Mouse (Mus musculus) cerebellum, postnatal 36 days (tissue): ENCODE measurements around the gene Kcnh1.

Experiments
- DNase-seq, 2 experiments: peaks; one replicate each; pipeline ENCODE4 v3.0.0; 2021 to 2022; ENCODE audit warnings: mixed read lengths in 2 of 2

Gene Kcnh1

DNA sequence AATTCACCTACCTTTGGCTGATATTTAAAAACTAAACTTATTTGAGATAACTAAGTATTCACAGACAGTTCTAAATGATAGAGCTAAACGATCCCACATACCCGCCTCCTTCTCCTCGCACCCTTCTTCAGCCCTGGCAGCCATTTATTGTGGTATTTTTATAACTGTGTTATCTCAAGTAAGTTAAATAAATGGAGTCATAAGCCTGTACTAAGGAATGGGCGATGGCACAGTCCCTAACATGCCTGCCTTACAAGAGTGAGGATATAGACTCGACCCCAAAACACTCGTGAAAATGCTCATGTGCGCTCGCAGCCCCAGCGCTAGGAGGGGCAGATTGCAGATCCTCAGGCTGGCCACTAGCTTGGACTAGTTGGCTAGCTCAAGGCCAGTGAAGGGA is 79.3 kb downstream of the Kcnh1 start:
- DNase-seq = no peak

DNA sequence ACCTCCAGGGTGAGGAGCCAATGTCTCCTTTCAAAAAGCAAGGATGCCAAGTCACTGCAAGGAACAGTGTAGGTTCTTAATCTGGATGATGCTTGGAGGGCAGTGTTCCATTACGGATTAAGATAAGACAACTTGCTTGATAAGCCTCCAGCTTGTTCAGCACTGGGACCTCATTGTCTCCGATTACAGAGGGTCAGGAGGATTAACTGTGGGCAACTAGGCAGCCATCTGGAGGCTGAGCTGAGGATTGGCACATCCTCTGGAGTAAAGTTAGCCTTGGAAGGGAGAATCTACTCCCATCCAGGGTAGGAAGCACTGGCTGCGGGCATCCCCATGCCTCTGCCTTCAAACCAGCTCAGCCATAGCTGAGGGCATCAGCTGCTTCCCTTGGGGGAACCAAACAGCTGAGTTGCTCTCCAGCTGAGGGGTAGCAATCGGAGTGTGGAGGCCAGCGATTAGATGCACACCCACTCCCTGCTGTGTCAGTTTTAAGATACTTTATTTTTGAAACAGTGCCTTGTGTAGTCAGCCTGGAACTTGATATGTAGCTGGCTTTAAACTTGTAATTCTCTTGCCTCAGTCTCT is 87.3 kb downstream of the Kcnh1 start:
- DNase-seq = no peak

DNA sequence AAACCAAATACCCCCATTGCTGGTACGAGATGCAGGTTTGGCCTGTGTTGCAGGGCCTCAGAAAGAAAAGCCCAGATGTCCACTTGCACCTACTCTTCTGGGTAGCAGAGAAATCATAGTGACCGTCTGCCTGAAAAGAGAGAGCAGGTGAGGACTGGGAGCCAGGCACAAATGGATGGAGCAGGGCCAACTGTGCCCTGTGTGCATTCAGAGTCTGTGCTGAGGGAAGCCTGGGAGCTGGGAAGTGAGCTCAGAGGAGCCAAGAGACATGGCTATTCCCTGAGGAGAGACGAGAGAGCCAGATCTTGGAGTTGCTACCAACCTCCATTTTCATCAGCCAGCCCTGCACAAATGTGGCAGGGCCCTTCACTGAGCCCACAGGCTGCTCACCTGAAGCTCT is 93.8 kb downstream of the Kcnh1 start:
- peak; percentile 75 to 76 for DNase-seq

DNA sequence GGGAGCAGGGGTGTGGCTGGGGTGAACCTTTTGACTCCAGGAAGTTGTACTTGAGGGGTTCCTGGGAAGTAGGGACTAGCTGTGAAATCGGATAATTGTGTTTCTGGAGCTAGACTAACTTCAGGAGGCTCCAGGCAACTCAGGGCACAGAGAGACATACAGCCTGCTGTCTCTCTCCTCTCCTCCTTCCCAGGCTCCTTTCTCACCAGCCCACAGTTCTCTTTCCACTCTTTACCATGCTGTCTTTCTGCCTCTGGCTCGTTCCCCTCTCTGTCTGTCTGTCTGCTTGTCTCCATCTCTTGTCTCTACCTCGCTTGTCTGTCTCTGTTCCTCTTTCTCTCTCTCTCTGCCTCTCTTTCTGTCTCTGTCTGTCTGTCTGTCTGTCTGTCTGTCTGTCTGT is 94.4 kb downstream of the Kcnh1 start:
- DNase-seq = no peak

DNA sequence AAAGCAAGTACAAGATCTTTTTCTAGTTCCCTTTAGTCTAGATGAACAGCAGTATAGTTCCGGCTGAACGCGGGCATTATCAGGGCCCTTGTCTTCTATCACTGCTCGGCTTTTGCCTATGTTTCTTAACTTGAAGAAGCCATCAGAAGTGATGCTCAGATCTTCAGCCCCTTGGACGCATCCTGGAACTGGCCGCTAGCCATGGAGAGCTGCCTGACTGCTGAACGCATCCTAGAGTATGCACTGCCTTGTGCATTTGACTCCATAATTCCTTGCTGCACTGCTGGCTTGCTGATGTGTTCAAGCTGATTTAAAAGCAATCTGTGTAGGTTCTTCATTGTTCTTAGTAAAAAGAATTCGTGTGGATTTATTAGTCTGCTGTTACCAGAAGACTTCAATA is 97.9 kb downstream of the Kcnh1 start:
- DNase-seq = no peak

DNA sequence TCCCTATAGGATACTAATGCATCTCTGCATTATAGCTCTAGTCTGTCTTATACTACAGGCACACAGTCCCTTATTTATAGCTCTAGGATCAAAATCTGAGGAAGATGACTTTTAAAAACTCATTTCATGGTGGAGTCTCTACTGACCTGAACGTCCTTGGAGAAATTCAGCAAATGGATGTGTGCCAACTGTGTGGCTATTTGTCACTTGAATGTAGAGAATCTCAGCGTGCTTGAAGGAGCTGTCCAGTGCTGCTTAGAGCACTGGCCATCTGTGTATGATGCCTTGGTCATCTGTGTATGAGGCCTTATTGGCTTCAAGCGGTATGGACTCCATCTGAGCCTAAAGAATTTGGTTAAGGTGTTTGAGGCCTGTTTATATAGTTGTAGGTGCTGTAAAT is 100.7 kb downstream of the Kcnh1 start:
- no peak for DNase-seq

DNA sequence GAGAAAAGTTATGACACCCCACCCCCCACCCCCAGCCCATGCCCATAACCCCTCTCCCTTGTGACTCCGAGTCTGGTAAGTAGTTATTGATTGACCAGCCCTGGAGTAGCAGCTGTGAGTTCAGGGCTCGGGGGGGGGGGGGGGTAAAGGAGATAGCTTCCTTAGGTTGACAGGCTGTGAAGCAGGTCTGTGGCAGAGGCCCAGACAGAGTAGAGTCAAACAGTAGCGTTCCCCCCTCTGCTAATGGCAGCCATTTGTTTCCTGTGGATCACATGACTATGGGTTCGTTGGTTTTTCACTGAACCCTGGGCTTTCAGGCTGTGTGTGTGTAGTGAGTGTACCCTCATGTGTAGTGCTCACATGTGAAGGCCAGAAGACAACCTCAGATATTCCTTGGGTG is 102.8 kb downstream of the Kcnh1 start:
- no peak for DNase-seq

DNA sequence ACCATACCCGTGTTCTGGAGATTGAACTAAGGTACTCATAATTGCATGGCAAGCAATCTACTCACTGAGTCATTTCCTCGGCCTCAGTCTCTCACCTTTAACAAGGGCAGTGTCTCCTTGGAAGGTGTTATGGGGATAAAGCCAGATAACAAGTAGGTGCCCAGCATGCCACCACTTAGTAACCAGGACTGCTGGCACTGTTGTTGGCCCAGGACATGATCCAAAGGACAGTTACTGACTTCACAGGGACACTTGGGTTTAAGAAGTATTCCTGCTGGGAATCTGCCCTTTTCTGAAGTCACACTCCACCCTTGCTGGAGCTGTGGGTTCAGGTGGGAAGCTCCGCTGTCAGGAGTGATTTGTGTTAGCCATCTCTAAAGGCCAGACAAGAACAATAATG is 103.3 kb downstream of the Kcnh1 start:
- peak in 1 of 2 experiments; percentile 32 for DNase-seq

DNA sequence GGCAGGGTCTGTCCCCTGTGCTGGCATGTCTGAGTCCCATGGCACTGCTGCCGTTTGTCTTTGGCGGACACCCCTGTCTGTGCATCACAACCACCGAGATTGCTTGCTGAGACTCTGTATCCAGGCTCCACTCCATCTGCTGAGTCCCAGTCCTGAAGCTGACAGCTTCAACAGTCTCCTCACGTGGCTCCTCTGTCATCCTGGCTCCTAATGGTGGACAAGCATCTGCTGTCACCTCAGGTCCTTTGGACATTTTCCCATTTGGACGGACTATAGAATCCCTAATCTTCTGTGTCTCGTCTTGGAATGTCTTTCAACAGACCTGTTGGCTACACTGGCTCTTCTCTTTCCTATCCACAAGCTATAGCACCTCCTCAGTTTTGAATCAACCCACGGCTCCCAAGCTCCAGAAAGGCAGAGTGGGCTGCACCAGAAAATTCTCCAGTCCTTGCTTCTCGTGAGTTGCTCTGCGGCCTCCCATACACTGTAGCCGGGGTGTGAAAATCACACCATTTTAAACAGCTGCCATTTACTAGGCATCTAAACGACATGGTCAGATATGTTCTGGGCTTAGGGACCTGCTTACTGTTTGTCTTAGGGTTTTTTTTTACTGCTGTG is 104.8 kb downstream of the Kcnh1 start:
- DNase-seq = peak; percentile 33 to 40

DNA sequence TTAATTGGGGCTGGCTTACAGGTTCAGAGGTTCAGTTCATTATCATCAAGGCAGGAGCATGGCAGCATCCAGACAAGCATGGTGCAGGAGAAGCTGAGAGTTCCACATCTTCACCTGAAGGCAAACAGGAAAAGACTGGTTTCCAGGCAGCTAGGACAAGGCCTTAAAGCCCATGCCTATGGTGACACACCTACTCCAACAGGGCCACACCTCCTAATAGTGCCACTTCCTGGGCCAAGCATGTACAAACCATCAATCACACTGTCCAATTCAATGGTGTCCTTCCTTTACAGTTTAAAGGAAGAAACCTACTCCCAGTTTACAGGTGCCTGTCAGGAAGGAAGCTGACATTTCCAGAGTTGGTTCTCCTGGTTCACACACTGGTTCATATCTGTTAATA is 105.3 kb downstream of the Kcnh1 start:
- DNase-seq = no peak

DNA sequence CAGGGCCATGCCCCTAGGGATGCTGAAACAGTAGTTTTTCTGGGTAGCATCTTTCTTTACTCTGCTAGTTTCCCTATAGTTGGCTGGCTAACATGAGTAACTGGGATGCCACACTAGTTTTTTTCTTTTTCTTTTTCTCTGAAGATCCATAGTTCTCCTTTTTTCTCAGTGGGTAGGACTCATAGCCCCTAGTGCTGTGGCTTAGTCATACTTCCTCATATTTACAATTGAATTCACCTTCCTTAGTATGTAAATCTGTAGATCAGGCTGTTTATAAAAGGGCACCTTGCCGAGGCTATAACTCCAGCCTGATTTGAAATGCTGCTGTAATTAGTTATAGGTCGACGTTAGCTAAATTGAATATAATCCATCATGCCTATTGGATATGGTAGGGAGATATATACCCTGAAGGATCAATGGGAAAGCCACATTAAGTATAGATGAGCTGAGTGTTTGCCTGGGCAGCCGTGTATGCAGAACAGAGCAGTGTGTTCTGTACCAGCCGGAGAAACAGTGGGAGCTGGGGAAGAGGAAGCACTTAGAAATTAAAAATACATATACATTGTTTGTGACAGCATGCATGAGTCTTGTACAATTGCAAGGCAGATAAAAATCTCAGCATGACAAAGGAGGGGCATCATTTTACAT is 107.0 kb downstream of the Kcnh1 start:
- no peak for DNase-seq

DNA sequence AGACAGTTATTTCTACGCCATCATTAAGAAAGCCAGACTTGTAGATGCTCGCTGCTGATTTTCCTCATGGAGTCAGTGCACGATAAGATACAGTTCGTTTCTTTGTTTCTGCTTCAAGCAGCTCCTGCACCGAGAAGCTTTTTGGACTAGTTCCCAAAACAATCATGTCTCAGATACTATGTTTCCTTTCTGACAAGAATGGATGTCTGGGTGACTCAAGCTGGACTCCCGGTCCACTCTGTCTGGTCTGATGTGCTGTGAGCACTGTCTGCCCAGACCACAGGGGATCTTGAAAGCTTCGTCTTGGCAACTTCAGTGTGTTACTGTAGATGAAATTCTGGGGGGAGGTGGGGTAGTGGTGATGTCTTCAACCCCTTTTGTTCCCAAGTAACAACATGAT is 109.8 kb downstream of the Kcnh1 start:
- DNase-seq = no peak

DNA sequence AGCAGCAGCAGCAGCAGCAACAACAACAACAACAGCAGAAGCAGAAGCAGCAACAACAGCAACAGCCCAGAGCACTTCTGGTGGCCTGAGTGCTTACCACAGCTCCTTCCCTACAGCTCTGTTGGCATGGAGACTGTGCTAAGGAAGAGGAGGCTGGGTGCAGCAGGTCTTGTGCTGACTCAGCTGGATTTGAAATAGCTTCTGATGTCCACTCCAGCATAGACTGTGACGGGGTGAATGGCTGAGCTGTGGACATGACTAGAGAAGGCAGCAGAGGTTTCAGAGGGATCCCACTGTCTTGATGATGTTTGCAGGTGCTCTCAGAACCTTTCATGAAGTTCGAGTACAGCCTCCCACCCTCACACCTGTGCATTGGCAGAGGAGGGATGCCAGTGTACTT is 113.0 kb downstream of the Kcnh1 start:
- DNase-seq = no peak

DNA sequence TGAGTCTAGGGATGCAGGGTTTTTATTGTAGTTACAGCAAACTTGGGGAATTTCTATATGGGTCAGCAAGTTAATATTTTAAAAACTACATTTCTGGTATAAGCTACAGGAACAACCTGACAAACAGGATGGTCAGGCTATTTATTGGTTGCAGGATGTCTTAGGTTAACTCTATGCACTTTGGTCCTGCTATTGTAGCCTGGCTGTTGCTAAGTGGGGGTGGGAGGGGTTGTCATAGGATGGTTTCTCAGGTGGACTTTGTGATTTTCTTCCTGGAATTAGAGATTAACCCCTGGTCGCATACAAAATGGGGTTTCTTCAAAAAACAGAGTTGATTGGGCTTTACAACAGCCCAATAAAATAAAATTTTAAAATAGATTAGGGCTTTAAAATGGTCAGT is 114.6 kb downstream of the Kcnh1 start:
- DNase-seq = no peak

DNA sequence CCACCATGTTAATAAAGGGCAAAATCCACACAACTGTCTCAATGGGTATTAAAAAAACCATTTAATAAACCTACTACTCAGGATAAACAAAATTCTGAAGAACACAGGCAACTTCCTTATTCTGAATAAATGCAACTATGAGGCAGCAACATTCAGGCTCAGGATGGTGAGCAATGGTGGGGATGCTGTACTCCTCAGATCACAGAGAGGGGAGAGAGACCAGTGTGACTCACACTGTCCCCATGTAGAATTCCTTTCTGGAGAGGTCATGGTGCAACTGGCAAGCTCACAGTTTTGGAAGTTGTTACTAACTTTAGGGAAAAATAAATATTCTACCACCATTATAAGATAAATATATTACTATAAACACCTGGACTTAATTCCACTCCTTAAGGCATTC is 116.5 kb downstream of the Kcnh1 start:
- DNase-seq = no peak

DNA sequence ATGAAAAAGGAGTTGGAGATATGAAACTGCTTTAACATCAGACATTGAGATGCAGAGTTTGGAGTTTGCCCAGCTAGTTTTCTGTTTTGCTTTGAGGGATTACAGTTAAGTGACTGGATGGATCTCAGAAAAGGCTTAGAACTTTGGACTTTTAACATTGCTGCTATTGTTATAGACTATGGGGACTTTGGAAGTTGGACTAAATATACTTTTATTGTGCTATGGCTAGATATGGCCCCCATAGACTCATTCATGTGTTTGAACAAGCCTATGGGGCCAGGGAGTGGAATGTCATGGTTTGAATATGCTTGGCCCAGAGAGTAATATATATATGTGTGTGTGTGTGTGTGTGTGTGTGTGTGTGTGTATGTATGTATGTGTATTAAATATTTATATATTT is 120.7 kb downstream of the Kcnh1 start:
- no peak for DNase-seq

DNA sequence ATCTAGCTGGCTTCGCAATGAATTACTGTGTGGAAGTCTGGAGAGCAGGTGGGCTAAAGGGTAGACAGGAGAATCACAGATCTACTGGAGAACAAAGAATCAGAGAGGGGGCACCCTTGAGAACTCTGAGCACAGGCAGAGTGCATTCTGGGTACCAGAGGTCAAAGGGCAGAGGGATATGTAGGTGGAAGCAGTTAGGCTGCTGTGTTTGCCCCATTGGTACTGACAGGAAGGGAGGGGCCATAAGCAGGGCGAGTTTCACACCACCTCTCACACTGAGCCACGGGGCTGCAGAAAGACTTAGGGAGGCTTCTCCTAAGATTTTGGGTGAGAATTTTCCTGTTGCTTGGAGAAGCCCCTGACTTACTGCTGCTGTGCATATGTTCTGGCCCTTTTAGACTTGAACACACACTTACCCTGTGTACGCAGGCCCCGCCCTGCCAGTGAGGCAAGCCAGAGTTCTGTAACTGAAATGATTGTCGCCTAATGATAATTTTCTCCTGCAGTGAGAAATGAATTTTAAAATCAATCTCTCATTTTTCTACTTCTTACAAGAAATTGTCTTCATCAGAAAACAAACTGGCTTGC is 121.4 kb downstream of the Kcnh1 start:
- DNase-seq = no peak

DNA sequence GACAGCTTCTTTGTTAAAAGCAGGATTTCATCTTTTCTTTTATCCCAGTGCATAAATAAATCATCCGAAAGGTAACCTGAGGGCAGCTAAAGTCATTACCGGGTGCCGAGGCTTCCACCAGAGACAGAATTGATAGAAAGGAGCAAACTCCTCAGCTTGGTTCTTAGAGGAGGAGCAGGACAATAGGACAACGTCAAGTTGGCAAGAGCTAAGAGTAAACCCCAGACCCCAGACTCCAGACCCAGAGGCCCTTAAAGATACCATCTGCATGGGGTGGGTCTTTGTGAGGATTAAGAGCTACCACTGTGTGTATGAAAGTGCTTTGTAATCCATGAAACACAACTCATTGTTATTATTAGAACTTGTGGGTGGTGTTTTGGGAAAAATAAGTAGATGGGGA is 121.9 kb downstream of the Kcnh1 start:
- no peak for DNase-seq

DNA sequence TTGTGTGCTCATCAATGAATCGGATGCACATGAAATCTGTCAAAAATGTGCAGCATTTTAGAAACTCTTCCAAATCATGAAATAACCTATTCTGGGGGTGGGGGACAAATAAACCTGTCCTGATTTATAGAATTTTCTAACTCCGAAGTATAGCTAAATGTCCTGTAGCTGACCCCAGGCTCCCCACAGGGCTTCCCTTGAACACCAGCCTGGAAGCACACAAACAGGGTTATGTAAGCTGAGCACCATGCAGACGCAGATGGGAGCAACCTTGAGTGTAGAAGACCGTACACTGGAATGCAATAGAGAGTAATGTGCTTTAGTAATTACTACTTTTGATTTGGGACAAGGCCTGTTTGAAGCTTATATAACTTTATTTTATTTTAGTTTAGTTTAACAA is 122.4 kb downstream of the Kcnh1 start:
- no peak for DNase-seq

DNA sequence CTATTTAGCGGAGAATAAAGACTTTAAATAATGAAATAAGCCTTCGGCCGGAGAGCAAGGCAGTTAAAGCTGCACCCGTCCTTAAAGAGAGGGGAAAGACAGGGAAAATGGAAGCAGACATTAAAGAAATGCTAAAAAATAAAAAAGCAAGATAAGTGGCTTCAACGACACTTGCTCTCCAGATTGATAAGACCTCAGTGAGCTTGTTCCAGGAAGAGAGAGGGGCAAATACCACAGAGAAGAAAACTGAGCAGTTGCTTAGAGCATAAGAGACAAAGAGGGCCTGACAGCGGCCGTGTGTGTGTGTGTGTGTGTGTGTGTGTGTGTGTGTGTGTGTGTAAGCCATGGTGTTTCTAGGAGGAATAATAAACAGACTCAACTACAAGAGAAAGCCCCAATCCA is 123.0 kb downstream of the Kcnh1 start:
- DNase-seq = no peak

DNA sequence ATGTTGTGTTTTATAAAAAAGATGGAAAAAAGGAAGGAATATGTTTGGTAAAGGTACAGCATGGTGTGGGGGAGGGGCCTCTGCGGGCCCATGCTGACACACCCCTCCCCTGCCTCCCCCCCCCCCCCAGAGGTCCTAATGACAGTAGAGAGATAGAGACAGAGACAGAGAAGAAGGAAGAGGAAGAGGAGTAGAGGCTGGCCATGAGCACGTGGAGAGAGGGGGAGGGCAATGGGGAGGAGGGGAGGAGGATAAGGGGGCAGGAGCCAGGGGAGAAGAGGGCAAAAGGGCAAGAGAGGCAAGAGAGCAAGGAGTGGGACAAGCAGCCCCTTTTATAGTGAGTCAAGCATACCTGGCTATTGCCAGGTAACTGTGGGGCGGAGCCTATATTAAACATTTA is 123.5 kb downstream of the Kcnh1 start:
- DNase-seq = no peak

DNA sequence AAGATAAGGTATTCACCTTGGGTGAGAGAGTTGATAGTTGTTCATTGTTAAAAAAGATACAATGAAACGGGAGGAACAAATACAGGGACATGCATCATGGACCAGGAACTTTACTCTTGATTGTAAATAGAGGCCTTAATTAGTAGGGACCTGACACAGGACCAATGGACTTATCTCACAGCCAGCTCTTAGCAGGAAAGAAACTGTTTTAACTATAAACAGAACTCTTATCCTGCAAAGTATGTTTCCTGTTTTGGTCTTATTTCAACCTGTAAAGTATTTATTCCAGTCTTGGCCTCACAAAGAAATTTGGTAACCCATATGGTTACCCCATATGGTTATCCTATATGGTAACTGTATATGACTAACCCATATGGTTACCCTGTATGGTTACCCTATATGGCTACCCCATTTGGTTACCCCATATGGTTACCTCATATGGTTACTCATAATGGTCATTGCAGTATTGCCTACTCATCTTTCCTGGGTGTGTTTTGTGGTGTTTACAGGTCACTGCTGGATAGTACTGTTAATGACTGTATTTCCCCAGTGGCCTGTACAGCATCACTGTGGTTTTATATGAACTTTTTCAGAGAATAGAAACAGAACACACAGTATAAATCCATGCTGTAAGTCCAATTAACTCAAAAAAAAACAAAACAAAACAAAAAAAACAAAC is 125.0 kb downstream of the Kcnh1 start:
- DNase-seq = no peak

DNA sequence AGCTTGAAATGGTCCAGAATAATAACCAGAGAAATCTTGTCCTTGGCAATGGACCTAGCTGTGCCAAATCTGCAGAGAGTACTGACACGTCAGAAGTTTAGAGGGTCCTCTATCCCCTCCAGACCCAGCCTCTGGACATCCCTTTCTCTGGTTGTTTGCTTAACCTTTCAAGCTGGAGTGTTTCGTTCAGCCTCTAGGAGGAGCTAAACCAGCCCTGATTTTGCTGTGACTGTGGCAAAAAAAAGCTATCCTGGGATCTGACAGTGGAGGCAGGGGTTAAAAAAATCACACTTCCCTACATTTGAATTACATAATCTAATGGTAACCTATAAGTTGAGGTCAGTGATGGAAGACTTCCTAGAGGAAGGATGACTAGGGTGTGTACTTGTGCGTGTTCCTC is 133.6 kb downstream of the Kcnh1 start:
- no peak for DNase-seq

DNA sequence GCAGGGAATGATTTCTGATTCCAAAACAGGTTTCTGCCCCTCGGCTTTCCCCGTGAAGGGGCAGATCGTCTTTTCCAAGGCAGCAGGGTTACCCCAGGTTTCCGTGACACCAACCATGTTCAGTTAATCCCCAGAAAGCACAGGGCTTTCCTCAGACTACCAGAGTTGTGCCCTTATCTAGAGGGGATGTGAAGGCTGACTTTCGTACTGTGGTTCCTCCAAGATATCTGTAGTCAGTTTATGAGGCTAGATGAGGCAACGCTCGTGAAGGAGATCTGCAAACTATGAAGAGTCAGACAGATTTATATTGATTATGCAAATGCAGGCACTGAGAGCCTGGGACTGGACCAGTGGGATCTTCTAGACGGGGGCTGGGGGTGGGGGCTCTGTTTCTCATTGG is 136.5 kb downstream of the Kcnh1 start:
- DNase-seq = no peak
